Mouse (Mus musculus) lung, adult 2 months (tissue): ENCODE results near the gene Rcan2.

ENCODE experiments used
- CTCF ChIP-seq: fragments of 200-500 bp; IDR thresholded peaks from 2 replicates; pipeline ENCODE4 v1.5.1; 2011; ENCODE audit warnings: mild to moderate bottlenecking, low read length, control low read depth; ENCODE audit not compliant: insufficient read depth
- POLR2A ChIP-seq: fragments of 200-500 bp; IDR thresholded peaks from 2 replicates; pipeline ENCODE4 v1.6.1; 2011; ENCODE audit warnings: low read depth, mild to moderate bottlenecking, control low read depth, low read length, borderline replicate concordance; ENCODE audit errors: extremely low read depth

DNA sequence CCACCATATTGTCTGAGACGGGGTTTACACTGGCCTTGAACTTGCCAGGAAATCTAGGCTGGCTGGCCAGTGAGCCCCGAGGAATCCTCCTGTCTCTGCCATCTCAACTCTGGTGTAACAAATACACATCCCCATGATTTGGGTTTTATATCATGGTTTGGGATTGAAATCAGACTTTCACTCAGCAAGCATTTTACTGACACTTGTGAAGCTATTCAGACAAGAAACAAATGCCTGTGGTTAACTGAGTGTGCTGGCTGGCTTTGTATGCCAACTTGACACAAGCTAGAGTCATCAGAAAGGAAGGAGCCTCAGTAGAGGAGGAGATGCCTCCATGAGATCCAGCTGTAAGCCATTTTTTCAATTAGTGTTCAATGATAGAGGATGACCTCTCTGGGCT lies 206.3 kb downstream of the Rcan2 start:
- TF ChIP-seq CTCF (no peak), POLR2A (no peak)
